Mouse (Mus musculus) liver, adult 2 months (tissue): ENCODE data around the gene H2-T3.

Experiments used
- CTCF ChIP-seq: fragments of 200-500 bp; IDR thresholded peaks from 2 replicates; pipeline ENCODE4 v1.5.1; 2011; ENCODE audit warnings: low read depth, low read length, control low read depth
- POLR2A ChIP-seq: fragments of 200-500 bp; IDR thresholded peaks from 2 replicates; pipeline ENCODE4 v1.6.1; 2011; ENCODE audit warnings: low read length, control low read depth; ENCODE audit not compliant: insufficient read depth; ENCODE audit errors: extremely low read depth

DNA sequence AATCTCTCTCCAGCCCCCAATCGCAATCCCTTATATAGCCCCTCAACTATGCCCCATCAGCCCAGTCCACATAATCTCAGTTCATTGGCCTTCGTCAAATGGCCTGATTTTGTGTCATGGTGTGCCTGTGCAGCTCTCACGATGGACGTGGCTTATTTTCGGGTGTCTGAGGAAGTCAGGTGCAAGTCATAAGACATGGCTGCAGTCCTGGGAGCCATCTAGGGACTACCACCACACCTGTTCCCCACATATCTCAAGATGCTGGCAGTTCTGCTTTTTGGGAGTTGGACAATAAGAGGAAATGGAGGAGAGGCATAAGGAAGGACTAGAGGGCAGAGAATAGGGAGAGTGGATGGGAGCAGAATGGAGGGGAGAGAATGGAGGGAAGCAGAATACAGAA lies 43.5 kb upstream of the H2-T3 start:
- TF ChIP-seq CTCF = no peak
- TF ChIP-seq POLR2A = no peak
